Mouse (Mus musculus) cerebellum, adult 2 months (tissue): ENCODE results near the gene Tmem135. TPM values are rescaled to one million over a fixed set of nuclear protein-coding genes. Genes with fewer than 3 reads are reported as not detected.

Source experiments
- DNase-seq, 2 experiments: peaks; one replicate each; pipeline ENCODE4 v3.0.0; 2021
- H3K27ac ChIP-seq: fragments of 200-500 bp; 2 replicates; pipeline ENCODE4 v1.5.1; 2012; ENCODE audit warnings: low read length, control low read depth, inconsistent platforms; ENCODE audit not compliant: insufficient read depth
- H3K27me3 ChIP-seq: fragments of 200-500 bp; 2 replicates; pipeline ENCODE4 v1.6.1; 2012; ENCODE audit warnings: inconsistent platforms, mild to moderate bottlenecking, low read length, moderate library complexity; ENCODE audit not compliant: control insufficient read depth, insufficient read depth
- H3K4me1 ChIP-seq: fragments of 200-500 bp; 2 replicates; pipeline ENCODE4 v1.6.1; 2011; ENCODE audit warnings: low read length; ENCODE audit not compliant: control insufficient read depth, insufficient read depth
- H3K4me3 ChIP-seq: fragments of 200-500 bp; replicated peaks from 2 replicates; pipeline ENCODE3; 2011; ENCODE audit warnings: mild to moderate bottlenecking, low read depth, low read length, control low read depth; ENCODE audit not compliant: insufficient read depth
- CTCF ChIP-seq: fragments of 200-500 bp; IDR thresholded peaks from 2 replicates; pipeline ENCODE4 v1.5.1; 2011; ENCODE audit warnings: low read depth, mild to moderate bottlenecking, control low read depth, low read length, moderate library complexity, borderline replicate concordance; ENCODE audit not compliant: insufficient read depth
- POLR2A ChIP-seq: fragments of 200-500 bp; IDR thresholded peaks from 2 replicates; pipeline ENCODE4 v1.6.1; 2011; ENCODE audit warnings: low read length, control low read depth, borderline replicate concordance; ENCODE audit not compliant: insufficient read depth
- WGBS: fragments of 180-500 bp; shearing (Covaris S2); methylation state at CpG from one replicate; pipeline ENCODE4 v1.1.7; 2018; 5-methylcytosine and 5-hydroxymethylcytosine counted together
- polyA plus RNA-seq: library from polyadenylated mRNA; depleted of rRNA; stranded (reverse); fragments of >200 nt; gene quantifications from 2 replicates; pipeline ENCODE4 v1.2.3, GENCODE M21; 2012

The Tmem135 gene
- polyA plus RNA-seq, 1 experiment = 42.7 TPM

DNA sequence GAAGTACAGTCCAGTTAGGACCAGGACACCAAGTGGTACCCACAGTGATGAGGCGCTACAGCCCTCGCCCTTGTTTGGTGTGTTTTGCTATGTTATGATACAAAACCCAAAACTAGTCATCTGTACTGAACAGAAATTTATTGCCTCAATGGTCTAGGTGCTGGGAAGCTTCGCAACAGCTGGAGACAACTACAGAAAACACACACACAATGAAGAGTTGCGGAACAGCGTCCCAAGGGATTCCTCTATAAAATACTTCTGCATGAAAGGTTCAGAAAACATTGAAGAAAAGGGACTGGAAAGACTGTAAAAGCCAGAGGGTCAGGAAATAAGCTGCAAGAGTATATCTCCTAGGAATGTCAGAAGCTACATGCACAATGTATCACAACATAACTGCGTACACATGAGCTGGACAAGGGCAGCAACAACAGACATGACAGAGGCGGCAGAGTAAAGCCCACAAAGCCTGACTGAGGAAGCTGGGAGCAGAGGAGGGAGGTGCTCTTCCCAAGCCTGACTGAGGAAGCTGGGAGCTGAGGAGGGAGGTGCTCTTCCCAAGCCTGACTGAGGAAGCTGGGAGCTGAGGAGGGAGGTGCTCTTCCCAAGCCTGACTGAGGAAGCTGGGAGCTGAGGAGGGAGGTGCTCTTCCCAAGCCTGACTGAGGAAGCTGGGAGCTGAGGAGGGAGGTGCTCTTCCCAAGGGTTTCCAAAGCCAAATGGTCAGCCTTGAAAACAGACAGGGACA is 137.8 kb downstream of the Tmem135 start:
- no peaks in the 10 kb centered on the region for H3K4me1 ChIP-seq
- no peak for DNase-seq
- TF ChIP-seq CTCF = no peak
- no peak for TF ChIP-seq POLR2A
- no peak overlapping the region for H3K4me3 ChIP-seq
- H3K27ac ChIP-seq = no peak overlapping the region
- no peaks in the 10 kb centered on the region for H3K27me3 ChIP-seq
- WGBS = 90% methylated on average over 7 of the region's 7 CpGs

DNA sequence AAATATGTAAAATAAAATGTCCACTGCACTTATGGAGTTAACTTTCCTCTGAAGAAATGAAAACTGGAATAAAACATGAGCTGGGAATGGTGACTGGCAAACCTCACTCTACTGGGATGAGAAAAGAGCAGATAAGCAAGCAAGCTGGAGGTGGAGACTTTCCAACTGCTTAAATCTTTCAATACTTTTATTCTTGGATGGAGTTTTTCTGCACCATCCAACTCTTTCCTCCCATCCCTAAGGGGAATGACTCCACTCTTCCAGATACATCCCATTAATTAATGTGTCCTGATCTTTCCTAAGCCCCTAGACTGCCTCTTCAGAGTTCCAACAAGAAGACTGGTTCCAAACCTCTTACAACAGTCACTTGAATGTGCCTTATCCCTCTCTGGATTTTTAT is 143.1 kb downstream of the Tmem135 start:
- Histone ChIP-seq H3K27ac (no peak overlapping the region), H3K4me3 (no peak overlapping the region), H3K27me3 (no peaks in the 10 kb centered on the region), H3K4me1 (no peaks in the 10 kb centered on the region)
- DNase-seq = no peak
- no peak for TF ChIP-seq POLR2A
- TF ChIP-seq CTCF = no peak

DNA sequence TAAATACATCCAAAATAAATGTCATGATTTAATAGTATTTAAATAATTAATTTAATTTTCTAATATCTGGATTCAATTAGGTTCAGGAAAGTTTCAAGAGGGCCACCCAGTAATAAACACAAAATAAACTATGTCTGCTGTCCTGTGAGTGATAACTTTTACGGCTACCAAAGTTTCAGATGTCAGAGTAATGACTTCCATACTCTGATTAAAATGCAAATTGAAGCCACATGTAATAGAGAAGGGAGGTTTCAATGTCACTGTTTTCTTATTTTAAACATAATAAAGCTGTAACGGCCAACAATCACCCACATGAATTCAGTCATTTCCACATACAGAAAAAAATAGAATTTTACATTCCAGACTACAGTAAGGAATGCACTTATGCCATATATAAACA is 145.2 kb downstream of the Tmem135 start:
- 94% methylated on average over 2 of the region's 2 CpGs for WGBS
- Histone ChIP-seq H3K27me3 (no peaks in the 10 kb centered on the region), H3K4me1 (no peaks in the 10 kb centered on the region), H3K4me3 (no peak overlapping the region), H3K27ac (no peak overlapping the region)
- no peak for TF ChIP-seq POLR2A
- no peak for TF ChIP-seq CTCF
- DNase-seq = no peak

DNA sequence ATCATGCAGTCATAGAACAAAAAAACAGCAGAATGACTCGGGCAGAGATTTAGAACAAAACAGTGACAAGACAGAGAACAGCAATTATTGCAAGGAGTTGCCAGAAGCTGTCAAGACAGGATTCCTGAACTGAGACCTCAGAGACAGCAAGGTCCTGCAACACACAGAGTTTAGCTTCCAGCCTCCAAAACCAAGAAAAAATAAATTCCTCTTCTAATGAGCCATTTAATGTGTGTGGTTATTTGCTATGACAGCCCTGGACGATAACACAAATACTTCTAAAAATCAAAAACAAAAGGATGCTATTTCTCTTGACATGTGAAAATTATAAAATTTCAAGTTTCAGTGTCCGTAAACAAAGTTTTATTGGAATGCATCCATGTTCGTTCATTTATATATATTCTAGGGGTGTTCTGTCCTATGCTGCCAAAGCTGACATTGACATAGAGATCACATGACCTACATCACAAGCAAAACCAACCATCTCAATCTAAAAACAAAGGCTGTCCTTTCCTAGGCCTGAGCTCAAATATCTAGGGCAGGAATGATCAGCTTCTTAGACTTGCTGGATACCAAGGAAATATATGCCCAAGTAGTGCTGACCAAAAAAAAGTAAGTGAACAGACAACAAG is 146.0 kb downstream of the Tmem135 start:
- no peak for DNase-seq
- H3K4me1 ChIP-seq = no peaks in the 10 kb centered on the region
- H3K27ac ChIP-seq = no peak overlapping the region
- WGBS = 62% methylated on average over 4 of the region's 4 CpGs
- no peaks in the 10 kb centered on the region for H3K27me3 ChIP-seq
- no peak overlapping the region for H3K4me3 ChIP-seq
- TF ChIP-seq CTCF = no peak
- no peak for TF ChIP-seq POLR2A

DNA sequence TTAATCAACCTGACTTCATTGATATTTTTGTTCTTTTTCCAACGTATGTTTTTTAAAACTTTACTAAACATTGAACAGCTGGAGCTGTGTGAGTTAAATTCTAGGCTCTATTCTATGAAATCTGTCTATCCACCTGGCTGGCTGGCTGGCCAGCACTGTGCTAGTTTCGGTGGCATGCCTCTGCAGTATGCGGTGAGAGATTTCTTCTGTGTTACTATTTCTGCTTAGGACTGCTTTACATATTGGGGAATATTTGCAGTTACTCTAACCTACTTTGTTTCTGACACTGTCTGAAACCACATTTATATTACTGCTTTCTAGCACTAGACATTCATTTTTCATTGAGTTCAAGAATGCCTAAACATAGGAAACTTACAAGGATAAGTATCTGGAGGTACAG is 150.2 kb downstream of the Tmem135 start:
- TF ChIP-seq CTCF (no peak), POLR2A (no peak)
- H3K4me1 ChIP-seq = no peaks in the 10 kb centered on the region
- no peak overlapping the region for H3K4me3 ChIP-seq
- no peak for DNase-seq
- 78% methylated on average over 3 of the region's 3 CpGs for WGBS
- H3K27me3 ChIP-seq = no peaks in the 10 kb centered on the region
- H3K27ac ChIP-seq = no peak overlapping the region

DNA sequence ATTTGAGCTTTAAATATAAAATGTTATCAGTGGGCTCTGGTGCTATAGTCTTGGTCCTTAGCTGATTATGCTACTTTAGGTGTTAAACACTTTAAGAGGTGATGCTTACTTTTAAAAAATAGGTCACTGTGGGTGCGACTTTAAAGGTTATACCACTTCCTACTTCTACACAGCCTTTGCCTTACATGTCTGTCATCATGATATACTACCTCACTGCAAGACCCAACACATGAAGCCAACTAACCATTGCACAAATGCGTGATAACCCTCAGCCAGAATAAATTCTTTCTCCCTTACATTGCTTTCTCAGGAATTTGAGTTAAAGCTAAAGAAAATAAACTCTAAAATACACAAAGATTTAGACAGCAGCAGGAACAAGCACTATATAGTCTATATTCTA is 150.7 kb downstream of the Tmem135 start:
- no peak overlapping the region for H3K4me3 ChIP-seq
- H3K27ac ChIP-seq = no peak overlapping the region
- no peak for DNase-seq
- no peaks in the 10 kb centered on the region for H3K4me1 ChIP-seq
- 91% methylated on average over 2 of the region's 2 CpGs for WGBS
- TF ChIP-seq CTCF = no peak
- TF ChIP-seq POLR2A = no peak
- no peaks in the 10 kb centered on the region for H3K27me3 ChIP-seq

DNA sequence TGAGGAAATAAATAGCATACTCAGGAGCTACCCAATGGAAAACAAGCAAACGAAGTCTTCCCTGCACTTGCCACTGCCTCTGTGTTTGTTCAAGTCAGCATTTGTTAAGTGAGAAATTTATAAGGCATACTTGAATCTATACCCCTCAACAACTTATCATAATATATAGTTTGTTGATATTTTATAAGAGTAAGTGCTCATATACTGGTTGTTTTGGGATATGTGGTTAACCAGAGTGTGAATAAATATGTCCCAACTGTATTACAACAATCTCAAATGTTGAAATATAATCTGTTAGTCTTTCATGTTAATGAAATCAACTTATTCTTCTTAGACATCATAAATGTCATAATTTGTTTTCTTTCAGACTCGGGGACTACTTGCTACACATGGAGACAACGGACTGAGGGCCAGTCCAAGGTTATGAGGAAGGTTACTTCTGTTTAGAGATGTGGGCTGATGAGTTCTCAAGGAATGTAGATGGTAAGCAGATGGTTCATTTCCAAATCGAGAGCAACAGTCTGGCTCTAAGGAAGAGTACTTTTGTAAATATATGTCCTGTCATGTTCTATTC is 152.1 kb downstream of the Tmem135 start:
- Histone ChIP-seq H3K4me3 (no peak overlapping the region), H3K27me3 (no peaks in the 10 kb centered on the region), H3K27ac (no peak overlapping the region), H3K4me1 (no peaks in the 10 kb centered on the region)
- 86% methylated on average over 4 of the region's 4 CpGs for WGBS
- DNase-seq = no peak
- TF ChIP-seq CTCF (no peak), POLR2A (no peak)
